Mouse (Mus musculus) skeletal muscle tissue, adult 2 months (tissue): ENCODE measurements at regions not wholly inside any gene's neighbourhood (a gene's known extent, or its start where the extent isn't known, plus 50 kb on each side); places are given as distances from the start of the nearest gene placed in this dataset.
A peak's percentile ranks its signal among the peaks of the same experiment; 100 is the strongest.
"Not testable (repeated sequence)": the region's sequence is repeated elsewhere in the genome, so short reads cannot be mapped to it uniquely, and the experiment has no call there.

Experiments used
- DNase-seq: peaks from one replicate; pipeline ENCODE4 v3.0.0-alpha.2; 2012; ENCODE audit warnings: low read depth, low spot score

DNA sequence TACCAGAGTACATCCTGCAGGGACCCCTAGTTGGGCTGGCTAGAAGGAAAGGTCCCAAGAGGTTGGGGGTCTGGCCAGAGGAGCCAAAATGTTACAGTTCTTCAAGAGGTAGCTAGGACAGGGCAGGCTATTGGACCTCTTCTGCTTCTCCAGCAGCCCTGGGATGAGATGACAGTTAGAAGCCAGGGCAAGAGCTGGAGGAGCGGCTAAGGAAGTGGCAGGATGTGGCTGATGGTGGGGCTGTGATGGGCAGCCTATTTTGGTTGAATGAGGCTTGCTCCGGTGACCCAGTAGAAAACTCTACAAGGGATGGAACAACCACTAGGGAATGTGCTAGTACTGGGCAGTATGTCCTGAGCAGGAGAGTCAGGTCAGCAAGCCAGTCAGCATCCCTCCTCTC, 82.8 kb downstream of the Ddx11 start:
- DNase-seq: no peak

DNA sequence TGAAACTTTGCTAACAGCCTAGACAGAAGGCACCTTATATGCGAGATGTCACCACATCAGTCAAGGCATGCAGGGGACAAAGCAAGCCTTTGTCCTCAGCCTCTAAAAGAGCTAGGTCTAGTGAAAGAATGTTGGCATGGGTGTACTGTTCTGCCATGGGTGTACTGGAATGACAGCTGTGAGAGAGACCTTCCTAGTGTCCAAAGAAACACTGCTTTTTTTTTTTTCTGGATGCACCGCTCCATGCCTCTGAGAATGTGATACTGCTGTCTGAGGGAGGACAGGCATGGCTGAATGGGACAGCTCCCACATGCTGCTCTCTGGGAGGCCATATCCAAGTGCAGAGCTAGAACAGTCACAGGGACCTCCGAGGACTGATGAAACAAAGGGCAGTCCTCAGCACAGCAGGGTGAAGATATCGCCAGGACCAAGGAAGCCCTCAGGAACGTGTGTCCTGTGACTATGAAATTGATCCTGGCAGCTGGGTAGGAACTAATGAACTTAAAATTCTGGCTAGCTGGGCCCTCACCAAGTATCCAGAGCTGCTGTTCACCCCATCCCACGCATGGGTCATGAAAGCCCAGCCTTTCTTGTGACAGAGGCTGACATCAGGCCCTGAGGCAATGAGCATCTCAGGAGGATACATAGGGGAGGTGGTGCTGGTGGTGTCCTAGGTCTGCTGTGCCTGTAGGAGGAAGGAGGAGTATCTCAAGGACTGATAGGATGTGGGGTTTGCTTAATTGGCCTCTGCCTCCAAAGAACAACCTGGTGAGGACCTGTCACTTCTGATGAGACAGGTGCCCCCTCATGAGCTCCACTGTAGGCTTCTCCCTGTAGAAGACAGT, 84.6 kb downstream of the Ddx11 start:
- DNase-seq: not testable (repeated sequence)

DNA sequence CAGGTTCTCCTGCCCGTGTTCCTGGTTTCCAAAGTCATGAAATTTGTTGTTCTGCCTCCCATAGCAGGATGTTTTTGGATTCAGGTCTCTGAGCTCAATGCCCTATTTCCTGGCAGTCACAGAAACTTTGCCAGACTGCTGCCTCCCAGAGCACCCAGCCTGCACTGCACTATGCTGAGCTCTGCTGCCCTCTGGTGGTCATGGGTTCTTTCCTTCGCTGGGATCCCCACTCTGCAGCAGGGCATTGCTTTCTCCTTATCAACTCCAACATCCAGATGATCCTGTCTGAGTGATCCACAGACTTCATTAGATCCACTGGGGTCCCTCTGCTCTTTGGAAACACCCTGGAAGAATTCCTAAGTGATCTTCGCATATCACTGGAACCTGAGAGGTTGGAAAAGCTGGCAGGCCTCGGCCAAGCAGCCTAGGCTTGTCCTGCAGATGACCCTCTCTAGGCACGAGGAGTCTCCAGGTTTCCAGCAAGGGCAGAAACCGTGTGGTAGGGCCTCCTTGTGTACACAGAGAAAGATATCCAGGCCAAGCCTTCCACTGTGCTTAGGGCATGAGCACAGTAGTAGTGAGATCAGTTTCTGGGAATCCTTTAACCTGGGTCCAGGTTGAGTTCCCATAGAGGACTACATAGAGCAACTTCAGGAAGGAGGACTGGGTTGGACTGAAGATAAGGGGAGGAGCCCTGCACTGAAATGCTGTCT, 85.6 kb downstream of the Ddx11 start:
- not testable (repeated sequence) for DNase-seq

DNA sequence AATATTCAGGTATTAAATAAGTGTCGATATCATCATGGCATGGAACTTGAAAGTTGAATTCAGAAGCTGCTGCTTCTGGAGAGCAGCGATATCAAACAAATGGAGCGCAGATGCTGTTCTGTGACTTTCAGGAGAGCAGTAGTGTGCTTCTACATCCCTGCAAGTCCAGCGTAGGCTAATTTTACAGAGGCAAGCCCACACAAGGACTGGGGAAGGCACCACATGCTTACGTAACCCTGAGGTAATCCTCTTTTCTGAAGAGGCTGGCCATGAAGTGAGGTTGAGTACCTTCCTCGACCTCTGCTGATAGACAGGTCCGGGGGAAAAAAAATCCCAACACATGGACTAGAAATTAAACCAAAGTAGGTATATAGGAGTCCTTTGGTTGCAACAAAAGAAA, 88.2 kb downstream of the Ddx11 start:
- DNase-seq: no peak

DNA sequence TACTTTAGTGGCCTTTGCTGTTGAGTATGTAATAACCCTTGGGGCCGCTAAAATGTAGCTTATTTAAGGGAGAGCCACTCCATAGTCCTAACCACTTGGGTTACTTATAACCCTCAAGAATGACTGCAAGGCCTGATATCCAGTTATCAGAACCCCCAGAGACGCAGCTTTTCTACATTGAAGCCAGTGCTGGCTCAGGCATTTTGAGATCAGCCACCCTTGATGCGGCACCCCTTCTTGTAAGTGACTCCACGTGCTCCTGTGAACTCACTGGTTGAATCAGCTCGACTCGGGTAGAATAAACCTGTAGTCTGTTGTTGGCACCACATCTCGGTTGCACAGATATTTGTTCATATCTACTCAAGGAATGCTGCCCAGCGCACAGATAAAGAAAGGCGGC, 89.3 kb downstream of the Ddx11 start:
- no peak for DNase-seq

DNA sequence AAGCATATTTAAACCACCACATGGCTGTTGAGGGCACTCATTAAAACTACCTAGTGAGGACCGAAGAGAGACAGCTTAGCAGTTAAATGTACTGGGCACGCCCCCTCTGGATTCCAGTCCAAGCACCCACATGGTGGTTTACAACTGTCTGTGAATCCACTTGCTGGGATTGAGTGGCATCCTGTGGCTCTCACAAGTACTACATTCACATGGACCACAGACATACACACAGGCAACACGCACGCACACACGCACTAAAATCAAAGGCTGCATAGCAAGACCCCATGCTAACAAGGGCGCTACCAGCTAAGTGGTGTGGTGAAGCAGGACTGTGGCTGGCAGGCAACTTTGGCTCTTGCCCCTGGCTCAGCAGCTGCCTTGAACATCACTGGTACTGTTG, 95.0 kb downstream of the Ddx11 start:
- no peak for DNase-seq

DNA sequence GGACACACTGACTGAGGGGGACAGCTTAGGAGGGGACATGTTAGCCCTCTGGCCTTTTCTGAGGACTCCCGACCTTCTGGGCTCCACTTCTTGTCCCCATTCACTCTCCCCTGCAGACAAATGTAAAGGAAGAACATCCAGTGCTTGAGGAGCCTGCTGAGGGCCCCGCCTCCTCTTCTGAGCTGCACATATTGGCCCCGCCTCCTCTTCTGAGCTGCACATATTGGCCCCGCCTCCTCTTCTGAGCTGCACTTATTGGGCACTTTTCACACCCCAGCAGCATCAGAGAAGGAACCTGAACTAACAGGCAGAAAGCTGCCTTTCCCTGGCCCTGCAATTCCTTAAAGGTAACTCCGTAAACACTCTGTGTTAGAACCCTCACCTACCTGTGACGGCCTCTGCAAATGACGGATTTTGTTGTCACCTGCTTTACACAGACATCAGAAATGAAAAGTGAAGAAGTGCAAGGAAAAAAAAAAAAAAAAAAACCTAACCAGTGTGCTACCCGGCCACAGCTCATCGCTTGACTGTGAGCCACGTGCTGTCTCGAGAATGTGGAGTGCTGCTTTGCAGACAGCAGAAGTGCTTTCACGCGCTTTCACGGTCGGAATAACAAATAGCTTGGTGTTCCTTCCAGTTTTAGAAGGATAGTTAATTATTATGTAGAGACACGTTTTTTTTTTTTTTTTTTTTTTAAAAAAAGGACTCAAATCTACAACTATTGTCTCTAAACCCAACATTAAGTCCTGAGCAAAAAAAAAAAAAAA, 96.5 kb downstream of the Ddx11 start:
- DNase-seq: no peak

DNA sequence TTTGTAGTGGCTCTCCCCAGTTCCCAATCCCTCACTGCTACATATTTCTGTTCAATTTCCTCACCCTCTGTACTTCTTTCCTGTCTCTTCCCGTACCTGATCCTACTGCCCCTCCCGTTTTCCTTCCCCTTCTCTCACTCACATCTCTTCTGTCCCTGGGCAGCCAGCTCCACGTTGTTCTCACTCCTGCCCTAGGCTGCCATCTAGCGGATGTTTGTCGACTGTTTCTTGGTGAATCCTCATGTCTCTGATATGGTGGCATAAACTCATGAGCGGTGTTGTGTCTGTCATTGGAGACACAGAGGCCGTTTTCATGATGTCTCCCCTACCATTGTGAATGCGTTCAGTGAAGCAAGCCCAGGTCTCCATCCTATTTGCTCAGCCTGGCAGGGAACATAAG, 97.9 kb downstream of the Ddx11 start:
- peak; percentile 17 for DNase-seq

DNA sequence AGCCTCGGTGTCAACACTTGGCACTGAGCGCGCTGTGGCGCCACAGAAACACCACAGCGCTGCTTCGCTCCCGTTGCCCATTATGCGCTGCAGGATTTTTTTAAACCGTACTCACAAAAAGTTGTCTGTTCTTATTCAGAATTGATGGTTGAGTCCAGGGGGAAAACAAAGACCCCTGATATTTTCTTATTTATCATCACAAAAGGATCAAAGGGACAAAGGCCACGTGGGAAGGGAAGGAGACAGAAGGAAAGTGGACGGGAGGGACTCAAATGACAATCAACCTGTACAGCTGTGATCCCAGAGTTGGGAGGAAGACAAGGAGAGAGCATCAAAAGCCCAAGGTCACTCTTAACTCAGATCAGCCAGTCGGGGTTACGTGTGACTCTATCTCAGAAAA, 100.4 kb downstream of the Ddx11 start:
- no peak for DNase-seq

DNA sequence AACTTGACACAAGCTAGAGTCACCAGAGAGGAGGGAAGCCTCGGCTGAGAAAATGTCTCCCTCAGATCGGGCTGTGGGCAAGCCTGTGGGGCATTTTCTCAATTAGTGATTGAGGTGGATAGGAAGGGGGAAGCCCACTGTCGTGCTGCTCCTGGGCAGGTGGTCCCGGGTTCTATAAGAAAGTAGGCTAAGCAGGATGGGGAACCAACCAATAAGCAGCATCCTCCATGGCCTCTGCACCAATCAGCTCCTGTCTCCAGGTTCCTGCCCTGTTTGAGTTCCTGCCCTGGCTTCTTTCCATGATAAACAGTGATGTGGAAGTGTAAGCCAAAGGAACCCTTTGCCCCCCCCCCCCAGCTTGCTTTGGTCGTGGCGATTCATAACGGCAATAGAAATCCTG, 100.9 kb downstream of the Ddx11 start:
- DNase-seq: no peak

DNA sequence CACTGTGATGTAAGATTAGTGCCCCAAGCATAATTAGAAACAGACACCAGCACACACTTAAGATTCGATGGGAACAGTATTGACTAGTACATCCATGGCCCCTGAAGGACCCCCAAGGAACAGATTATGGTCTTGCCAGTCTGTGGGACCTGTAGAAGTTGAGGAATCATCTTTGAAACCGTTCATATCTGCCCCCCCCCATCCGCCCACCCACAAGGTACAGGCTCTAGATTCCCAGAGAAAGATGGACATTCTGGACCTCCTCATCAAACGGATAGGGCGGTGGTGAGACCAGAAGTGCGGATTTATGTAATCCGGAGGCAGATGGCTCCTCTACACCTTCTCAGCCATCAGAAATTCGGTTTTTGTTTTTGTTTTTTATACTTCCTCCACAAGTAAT, 109.1 kb downstream of the Ddx11 start:
- no peak for DNase-seq

DNA sequence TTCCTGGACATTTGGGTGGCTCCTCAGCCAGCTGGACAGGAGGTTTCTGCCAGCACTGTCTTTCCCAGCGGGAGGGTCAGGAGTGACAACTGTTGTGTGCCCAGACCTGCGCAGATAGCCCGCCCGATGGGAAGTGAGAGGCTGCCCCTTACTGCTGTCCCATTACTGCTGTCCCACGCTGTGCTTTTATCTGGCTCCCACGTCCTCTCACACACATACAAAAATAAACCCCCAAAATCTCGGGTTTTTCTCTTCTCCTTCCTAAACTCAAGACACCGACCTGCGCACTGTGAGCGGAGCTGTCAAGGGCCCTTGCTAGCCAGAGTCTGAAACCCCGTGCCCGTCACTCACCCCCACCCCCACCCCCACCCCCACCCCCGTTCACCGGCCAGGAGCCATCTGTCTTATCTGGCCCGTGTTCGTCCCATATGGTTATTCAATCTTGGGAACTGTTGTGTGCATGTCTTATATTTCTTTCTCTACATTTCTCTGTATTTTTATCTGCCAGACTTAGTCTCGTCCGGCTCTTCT, 109.6 kb downstream of the Ddx11 start:
- DNase-seq: no peak

DNA sequence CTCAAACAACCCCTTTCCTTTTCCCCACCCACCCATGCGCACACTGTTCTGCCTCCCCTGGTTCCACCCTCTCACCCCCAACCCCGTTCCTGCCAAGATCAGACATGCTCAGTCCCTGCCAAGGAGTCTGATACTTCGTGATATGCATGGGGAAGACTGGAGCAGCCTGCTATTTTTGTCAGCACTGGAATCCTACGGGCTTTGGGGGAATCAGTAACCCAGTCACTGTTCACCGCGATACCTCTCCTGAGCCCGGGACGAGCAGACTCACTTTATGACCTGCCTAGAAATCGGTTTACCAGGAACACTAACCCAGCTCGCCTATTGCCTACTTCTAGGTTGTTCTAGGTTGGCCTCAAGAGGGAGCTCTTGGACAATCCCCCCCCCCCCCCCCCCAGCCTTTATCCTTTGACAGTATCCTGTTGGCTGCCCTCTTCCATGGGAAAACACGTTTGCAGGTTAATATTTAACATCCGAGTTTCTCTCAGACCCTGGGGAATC, 110.2 kb downstream of the Ddx11 start:
- no peak for DNase-seq

DNA sequence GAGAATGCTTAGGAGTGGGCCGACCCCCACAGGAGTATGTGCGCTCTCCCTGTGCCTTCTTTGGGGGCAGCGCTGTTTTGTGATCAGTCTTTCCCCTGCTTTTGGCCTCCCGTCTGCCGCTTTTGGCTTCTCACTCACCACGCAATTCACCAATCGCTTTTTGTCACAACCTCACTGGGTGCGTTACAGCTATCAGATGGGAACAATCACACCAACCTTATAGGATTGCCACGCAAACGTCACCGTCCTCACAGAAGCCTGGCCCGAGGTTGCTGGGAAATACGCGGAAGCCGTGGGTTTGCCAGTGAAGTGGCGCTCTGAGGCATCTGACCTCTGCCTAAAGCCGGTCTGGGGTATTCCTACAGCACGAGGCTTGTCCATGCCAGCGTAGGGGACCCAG, 111.1 kb downstream of the Ddx11 start:
- no peak for DNase-seq

DNA sequence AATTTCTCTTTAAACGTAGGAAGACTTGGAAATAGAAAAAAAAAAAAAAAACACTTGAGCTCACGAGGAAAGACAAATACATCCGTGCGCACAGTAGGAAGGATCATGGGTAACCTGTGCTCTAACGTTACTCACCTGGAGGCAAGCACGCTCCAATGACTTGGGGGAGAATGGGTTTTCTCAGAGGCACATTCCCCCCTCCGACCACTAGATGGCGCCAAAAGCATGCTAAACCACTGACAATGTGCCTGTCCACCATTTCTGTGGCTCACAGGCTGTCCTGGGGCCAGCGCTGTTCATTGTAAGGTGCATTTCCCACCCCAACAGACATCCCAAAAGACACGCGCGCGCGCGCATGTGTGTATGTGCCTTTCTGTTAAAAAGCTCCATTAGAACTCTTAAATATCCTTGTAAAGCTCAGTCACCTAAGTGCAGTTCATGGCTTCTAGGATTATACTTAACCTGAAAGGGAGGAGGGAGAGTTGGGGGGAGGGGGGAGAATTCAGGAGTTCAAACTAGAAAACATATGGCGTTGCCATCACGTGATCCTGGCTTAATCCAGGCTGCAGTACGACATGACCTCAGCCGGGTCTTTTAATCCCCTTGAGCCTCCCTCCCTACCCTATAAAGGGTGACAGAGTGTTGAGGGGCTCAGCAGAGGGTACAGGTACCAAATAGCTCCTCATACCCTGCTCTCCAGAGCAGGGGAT, 111.9 kb downstream of the Ddx11 start:
- peak; percentile 69 for DNase-seq

DNA sequence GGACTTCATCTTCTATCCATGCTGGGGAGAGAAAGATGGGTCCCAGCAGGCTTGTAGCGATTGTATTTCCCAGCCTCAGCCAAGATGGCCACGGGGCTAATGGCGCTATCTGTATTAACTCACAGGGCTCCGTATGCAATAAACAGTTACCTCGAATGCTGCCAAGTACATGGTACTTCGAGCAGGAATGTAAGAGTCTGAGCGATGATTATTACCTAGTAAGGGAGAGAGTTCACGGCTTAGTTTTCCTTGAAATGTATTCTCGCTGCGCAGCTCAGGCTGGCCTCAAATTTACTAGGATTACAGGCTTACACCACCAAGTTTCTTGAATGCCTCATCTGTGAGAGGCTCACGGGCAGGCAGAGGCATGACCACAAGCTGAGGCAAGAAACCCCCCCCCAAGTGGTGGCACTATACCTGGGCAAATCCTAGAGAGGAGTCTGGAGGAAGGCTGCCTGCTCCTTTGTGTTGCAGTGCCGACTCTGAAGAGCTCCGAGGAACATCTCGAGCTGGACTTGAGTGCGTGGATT, 112.6 kb downstream of the Ddx11 start:
- no peak for DNase-seq

DNA sequence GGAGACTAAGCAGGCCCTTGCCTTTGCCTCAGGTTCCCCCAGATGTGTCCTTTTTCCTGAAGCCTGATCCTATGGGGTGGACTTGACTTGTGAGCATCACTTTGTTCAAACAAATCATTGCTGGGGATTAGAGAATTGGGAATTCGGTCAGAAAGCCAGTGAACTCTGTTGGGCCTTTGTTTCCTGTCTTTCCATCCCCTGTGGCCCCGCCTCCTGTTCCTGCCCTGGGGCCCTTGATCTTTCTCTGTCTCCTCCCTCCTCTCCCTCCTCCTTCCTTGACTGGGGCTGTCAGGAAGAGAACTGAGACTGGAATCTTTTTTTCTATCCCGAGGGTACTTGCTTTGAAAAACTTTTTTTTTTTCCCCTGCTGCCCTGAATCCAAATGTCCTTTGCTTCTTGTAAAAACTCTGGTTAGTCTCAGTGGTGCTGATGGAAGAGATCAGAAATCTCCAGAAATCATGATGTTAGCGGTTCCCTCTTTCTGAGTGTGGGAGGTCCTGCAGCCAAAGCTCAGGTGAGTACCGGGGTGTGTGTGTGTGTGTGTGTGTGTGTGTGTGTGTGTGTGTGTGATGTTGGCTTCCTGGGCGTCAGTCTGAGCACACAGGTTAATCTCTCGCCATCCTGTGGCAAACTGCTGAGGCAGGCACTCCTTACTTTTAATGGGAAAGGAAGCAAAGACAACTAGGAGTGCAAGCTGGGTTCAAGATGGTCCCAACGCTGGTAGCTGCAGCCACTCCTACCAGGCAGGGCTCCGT, 118.7 kb downstream of the Ddx11 start:
- DNase-seq: no peak

DNA sequence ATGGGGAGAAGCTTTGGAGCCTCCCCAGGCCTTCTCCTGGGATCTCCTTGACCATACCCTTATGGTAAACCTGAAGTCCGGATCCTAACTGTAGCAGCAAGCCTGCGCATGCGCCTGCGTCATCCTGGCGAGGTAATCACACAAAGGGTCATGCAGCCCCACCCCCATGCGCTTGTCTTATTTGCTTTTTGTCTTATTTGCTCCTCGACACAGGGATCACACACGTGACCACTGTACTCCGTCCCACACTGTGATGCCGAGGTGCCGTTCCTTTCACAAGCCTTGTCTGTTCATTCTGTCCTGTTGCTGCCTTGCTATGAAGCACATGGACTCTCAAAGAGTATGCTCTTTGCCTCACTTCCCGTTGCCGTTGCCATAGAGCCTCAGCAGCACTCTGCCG, 120.9 kb downstream of the Ddx11 start:
- DNase-seq: no peak

DNA sequence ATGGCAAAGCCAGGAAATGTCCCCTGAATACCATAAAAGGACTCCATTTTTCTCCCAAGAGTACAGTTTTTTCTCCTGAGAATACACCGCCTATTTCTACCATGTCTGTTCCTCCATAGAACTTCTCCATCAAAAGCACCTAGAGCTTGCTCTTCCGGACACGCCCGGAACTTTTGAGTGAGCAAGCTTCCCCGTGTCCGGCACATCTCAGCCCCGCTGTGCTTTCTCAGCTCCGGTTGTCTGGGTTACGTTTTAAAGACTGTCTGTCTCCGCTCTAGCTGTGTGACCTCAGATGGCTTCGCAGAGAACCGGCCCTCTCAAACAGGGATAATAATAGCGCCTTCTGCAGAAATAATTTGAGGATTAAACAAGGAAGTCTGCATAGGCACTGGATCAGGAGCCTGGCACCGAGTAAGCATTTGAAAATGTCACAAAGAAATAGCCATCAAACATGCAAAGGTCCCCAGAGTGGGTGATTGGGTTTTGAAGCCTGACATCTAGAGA, 122.8 kb downstream of the Ddx11 start:
- DNase-seq: no peak

DNA sequence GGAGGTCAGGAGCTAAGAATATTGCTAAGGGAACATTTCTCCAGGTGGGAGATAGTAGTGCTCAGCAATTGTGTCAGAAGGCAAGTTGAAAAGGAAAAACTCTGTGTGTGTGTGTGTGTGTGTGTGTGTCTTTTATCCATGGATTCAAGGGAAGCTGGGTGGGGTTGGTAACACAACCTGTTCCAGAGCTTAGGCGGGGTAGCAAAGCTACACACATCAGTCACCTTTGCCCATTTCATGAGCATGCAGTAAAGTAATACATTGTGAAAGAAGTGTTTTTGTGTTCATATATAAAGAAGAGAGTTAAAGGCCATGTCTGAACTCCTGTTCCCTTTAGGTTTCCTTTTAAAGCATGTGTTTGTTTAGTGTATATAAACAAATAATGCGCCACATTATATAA, 128.2 kb downstream of the Ddx11 start:
- DNase-seq: no peak
